Mouse (Mus musculus) granulocyte monocyte progenitor cell, adult 5-6 weeks (primary cell): ENCODE results near the gene Atxn7l3. TPM values are rescaled to one million over a fixed set of nuclear protein-coding genes. Genes with fewer than 3 reads are reported as not detected.
A peak's percentile ranks its signal among the peaks of the same experiment; 100 is the strongest.

Experiments used
- ATAC-seq: replicated peaks from 2 replicates; pipeline ENCODE4 v1.8.0; 2016; ENCODE audit warnings: mild to moderate bottlenecking, moderate TSS enrichment, inconsistent platforms; ENCODE audit not compliant: poor library complexity, severe bottlenecking
- total RNA-seq, 2 experiments: library from RNA; stranded (forward) in 1 of 2; stranded (reverse) in 1 of 2; fragments of 200-712, 200-1000 nt in 1 of 2; fragments of >200 nt in 1 of 2; fragmentation: Nextera tagmentation in 1 of 2; gene quantifications; 2 replicates each; pipeline ENCODE4 v1.2.3; 2014 to 2017

Atxn7l3 gene
- total RNA-seq, 2 experiments from 2014 or later, result 20.0 to 27.1 TPM

- peak; percentile 23; the same call in 1 of the 2 replicates for ATAC-seq
Observed at GRCm38 (mm10) chr11:102319941-102320685, 23.7 kb upstream of the Atxn7l3 start.

- peak; percentile 36 for ATAC-seq
Observed at GRCm38 (mm10) chr11:102319410-102319792, 23.0 kb upstream of the Atxn7l3 start, which contains the start of gene Ubtf. TSS of gene Ubtf (minus strand) at chr11:102319742.

DNA sequence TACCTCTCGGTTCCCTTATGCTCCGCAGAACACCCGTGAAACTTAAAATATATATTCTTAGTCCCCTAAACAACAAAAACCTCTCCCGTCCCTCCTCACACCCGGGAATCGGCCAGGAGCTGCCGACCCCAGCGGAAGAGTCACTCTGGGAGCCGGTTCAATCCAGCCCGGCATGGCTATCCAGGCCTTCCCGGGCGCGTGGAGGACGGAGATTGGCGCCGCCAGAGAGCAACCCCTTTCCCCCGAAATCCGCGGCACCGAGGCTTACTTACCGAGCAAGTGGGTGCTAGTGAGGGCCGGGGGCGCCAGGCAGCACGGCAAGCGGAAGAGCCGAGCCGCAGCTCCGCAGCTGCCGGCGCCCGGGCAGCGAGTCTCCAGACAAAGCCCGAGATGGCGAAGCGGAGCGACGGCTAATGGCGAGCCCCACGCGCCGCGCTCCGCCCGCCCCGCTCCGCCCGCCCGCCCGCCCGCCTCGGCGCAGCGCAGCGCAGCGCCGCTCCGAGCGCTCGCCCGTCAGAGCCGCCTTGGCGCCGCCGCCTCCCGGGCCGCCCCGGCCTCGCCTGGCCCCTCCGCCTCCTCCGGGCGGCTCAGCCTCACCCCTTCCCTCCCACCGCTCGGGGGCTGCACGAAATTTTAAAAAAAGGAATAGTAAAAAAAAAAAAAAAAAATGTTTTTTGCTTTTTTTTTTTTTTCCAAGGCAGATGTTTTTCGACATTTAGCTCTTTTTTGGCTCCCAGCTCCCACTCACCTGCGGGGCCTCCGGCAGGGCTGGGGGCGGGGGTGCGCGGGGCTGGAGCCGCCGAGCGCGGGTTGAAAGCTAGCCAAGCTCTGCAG, 22.4 kb upstream of the Atxn7l3 start:
- no peak for ATAC-seq

- 0 out of 2 replicates have a peak, but pooled peaks have one; percentile 3 for ATAC-seq
Observed at GRCm38 (mm10) chr11:102317901-102318575, 21.6 kb upstream of the Atxn7l3 start.

- ATAC-seq, result peak; percentile 9; the same call in 1 of the 2 replicates
Observed at GRCm38 (mm10) chr11:102317298-102317900, 21.0 kb upstream of the Atxn7l3 start.

DNA sequence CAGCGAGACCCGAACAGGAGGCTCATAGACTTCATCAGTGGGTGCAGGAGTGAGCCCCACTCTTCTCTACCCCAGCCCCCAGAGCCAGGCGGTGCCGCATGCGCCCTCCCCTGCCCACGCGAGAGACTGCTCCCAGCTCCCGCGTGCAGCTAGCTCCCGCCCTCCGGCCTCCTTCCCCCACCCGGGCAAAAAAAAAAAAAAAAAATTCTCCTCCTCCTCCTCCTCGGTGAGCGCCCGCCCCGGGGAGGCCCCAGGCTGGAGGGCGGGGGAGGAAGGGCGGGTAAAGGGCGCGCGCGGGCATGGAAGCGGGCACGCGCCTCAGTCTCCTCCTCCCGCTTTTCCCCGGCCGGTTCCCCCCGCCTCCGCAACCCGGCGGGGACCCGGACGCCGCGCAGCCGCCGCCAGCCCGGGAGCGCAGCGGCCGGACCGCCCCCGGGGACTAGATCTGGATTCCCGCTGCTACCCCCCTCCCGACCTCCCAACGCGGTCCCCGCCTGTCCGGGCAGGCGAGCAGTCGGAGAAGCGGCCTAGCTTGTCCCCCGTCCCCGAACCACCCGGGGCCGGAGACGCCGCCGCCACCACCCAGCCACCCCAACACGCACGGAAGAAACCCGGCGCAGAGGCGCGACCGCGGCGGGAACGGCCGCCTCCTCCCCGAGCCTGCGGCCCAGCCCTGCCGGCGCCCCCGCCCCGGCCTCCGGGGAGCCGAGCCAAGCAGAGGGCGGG, 20.3 kb upstream of the Atxn7l3 start:
- peak; percentile 63 for ATAC-seq

- ATAC-seq, result no peak
Observed at GRCm38 (mm10) chr11:102315690-102316571, 19.5 kb upstream of the Atxn7l3 start.

DNA sequence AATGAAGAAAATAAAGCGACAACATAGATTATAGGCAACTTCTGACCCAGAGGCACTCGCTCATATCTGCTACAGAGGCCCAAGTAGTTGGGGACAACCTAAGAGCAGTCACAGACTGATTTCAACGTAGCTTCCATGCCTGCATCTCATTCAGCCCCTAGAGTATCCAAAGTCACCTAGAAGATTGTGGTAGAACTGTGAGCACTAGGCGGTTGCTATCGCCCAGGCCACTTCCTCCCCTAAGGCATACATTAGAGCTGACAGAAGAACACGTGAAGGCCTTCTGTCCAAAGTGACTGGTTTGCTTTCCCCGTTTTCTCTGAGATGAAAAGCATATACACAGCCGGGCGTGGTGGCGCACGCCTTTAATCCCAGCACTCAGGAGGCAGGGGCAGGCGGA, 17.9 kb upstream of the Atxn7l3 start:
- no peak for ATAC-seq

DNA sequence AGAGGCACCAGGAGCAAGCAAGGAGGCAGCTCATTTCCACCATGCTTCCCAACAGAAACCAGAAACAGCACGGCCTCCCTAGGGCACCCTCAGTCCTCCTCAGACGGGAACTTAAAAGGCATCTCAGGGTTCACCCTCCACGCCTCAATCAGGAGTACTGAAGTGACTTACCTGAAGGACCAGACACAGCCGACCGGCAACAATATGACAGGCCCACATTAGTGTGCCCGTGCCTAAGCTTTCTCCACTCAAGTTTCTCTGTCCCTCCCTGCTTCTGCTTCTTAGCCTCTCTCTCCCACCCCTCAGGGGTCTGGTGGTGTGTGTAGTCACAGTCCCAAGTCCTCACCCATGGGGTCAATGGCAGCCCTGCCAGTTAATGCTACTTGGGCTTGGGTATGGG, 16.2 kb upstream of the Atxn7l3 start:
- ATAC-seq, result no peak

DNA sequence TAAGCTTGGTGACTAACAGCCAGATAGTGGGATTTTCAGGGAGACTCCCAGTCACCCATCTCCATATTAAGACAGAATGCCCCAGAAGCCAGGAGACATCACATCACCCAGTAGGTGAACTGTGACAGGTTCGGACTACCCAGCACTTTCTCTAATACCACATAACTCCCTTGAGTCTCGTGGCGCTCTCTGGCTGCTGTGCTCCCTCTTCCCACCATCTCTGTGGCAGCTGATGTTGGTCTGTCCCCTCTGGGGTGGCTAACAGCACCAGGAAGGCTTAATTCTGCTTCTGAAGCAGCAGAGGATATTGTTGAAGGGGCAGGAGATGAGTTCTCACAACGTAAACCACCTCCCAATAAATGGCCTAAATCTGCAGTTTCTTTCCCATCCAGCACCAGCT, 15.5 kb upstream of the Atxn7l3 start:
- no peak for ATAC-seq

DNA sequence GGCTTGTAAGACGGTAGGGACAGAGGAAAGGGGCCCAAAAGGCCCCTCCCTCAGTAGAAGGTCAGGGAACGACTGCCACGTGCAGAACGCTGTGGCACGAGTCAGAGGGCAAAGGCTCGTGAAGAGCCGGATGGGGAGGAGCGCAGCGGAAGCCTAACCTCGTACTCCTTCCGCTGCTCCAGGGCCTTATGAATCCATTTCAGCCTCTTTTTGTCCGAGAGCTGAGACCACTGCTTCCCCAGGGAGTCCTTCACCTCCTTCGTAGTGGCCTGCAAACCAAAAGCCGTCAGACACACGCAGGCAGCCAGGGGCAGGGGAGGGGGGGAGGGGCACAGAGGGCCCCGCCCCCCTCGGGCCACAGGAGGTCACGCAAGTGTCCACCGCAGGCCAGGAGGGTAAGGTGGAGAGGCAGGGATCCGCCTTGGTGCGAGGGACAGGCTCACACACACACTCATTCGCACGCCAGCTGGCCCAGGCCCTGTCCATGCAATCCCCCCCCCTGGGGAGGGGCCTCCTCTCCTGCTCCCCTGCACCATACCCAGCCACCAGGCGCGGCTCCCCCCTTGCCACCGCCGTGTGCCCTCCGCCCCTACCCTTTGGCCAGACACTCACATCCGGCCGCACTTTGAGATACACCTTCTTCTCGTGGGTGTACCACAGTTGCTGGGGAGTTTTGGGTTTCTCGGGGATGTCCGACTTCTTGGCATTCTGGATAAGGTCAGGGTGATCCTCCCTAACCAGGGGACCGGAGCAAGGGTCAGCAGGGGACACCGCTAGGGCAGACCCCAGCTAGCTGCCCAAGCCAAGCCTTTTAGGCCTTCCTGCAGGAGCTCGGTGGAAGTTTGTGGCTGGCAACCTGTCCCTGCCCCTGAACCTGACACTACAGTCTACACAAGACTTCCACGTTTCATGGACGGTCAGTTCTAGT, 14.6 kb upstream of the Atxn7l3 start:
- no peak for ATAC-seq

DNA sequence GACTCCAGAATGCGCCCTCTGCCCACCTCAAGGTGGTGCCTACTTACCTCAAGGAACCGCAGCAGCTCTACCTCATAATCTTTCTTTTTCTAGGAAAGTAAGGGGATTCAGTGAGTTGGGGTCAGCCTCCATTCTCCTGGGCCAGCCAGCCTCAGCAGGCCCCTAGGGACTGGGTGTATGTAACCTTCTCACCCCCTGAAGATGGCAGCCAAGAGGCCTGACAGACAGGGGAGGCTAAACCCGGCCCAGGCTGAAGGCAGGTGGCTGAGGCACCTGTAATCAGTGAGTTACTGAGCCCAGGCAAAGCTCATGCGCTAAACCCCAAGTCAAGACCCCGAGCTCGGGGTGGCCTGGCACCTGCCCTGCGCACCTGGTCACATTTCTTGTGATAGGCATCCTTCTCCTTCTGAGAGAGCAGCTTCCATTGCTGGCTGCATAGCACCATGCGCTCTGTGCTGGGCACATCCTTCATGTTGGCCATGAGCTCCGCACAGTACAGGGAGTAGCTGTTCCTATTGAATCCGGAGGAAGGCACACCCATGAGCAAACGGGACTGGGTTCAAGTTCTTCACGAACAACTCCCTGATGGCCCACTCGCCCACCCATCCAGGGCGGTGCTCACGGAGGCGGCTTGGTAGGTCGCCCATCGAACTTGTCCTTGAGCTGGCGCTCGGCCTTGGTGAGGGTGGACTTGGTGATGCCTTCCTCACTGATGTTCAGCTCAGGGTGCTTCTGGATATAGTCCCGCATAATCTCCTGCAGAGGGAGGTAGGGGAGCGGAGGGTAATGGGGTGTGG, 13.6 kb upstream of the Atxn7l3 start:
- no peak for ATAC-seq

GRCm38 (mm10) chr11:102308979-102309378, 12.5 kb upstream of the Atxn7l3 start:
- peak; percentile 96 for ATAC-seq

DNA sequence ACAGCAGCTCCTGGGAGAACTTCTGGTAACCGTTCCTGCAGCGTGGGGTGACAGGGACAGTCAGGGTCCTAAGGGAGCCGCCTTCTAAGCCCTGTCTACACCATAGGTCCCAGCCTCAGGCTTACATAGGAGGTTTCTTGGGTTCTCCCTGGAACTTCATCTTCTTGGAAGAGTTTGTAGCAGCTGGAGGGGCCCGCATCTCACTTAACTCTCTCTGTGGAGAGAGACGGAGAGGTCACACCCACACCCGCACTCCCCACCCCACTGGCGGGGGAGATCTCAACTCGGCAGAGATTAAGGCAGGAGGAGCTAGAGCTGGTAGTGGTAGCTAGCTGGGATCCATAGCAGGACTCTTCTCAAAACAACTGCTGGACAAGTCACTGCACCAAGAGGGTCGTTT, 11.7 kb upstream of the Atxn7l3 start:
- ATAC-seq, result no peak

DNA sequence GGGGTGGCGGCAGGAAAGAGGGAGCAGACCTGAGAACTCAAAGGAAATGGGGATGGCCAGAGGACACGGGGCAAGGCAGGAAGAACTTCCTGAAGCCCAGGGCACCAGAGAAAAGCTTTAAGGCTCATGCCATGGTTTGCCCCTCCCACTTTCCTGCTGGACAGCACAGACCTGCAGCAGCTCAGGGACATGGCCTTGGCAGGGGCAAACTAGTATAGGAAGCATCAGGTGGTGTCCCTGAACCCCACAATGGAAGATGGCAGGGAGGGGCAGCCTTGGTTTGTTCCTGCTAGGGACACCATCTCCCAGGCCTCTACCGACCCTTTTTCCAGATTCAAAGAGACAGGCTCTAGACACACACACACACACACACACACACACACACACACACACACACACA, 8.9 kb upstream of the Atxn7l3 start:
- no peak for ATAC-seq

GRCm38 (mm10) chr11:102304141-102304540, 7.7 kb upstream of the Atxn7l3 start:
- no peak for ATAC-seq

DNA sequence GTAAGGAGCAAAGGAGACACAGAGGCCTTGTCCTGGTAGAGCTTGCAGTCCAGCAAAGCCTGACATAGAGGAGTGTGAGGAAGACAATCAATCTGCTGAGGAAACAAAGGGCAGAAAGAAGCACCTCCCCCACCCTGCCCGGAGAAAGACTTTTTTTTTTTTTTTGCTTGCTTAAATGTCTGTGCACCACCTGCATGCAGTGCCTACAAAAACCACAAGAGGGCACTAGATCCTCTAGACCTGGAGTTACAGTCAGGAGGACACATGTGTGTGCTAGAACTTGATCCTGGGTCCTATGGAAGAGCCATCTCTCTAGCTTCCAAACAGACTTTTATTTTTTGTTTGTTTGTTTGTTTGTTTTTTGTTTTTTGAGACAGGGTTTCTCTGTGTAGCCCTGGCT, 3.4 kb upstream of the Atxn7l3 start:
- no peak for ATAC-seq
